Mouse (Mus musculus) MEL (cell line): ENCODE data around the gene Slc35f6. TPM values are rescaled to one million over a fixed set of nuclear protein-coding genes. Genes with fewer than 3 reads are reported as not detected.

ENCODE experiments used
- DNase-seq: peaks from one replicate; pipeline ENCODE4 v3.0.0; 2011; ENCODE audit warnings: low read depth, low spot score
- H3K27ac ChIP-seq: 2 replicates; pipeline ENCODE4 v1.5.1; 2012; ENCODE audit warnings: low read depth, mild to moderate bottlenecking, control low read depth, low read length, moderate library complexity; ENCODE audit not compliant: control insufficient read depth
- H3K27me3 ChIP-seq, 2 experiments: fragments of 150-350 bp in 1 of 2; sonication (generic) in 1 of 2; 2 replicates each; pipeline ENCODE4 v1.6.1; 2012; ENCODE audit warnings: low read length in 2 of 2, mild to moderate bottlenecking in 2 of 2, improper control_type of control experiment in 1 of 2, moderate library complexity in 1 of 2; ENCODE audit not compliant: insufficient read depth in 2 of 2, control insufficient read depth in 1 of 2
- H3K36me3 ChIP-seq, 2 experiments: 2 replicates each; pipeline ENCODE4 v1.6.1; 2012 to 2014; ENCODE audit warnings: low read length in 2 of 2, improper control_type of control experiment in 1 of 2, inconsistent platforms in 1 of 2, mild to moderate bottlenecking in 1 of 2; ENCODE audit not compliant: insufficient read depth in 2 of 2, control insufficient read depth in 1 of 2
- H3K4me1 ChIP-seq, 2 experiments: fragments of 150-350 bp in 1 of 2; sonication (generic) in 1 of 2; 2 replicates each; pipeline ENCODE4 v1.6.1; 2012; ENCODE audit warnings: low read length in 2 of 2, improper control_type of control experiment in 1 of 2, mild to moderate bottlenecking in 1 of 2; ENCODE audit not compliant: insufficient read depth in 2 of 2, control insufficient read depth in 1 of 2
- H3K4me3 ChIP-seq, 2 experiments: fragments of 150-350 bp in 1 of 2; sonication (generic) in 1 of 2; 2 replicates each; pipeline ENCODE4 v1.5.1; 2012; ENCODE audit warnings: low read depth in 2 of 2, low read length in 2 of 2, mild to moderate bottlenecking in 2 of 2, moderate library complexity in 2 of 2, control low read depth in 1 of 2, improper control_type of control experiment in 1 of 2; ENCODE audit not compliant: control insufficient read depth in 1 of 2, insufficient read depth in 1 of 2
- H3K79me2 ChIP-seq: 2 replicates; pipeline ENCODE4 v1.6.1; 2012; ENCODE audit warnings: mild to moderate bottlenecking, low read length, moderate library complexity; ENCODE audit not compliant: control insufficient read depth, poor library complexity, insufficient read depth
- H3K9ac ChIP-seq: 2 replicates; pipeline ENCODE4 v1.6.1; 2012; ENCODE audit warnings: low read depth, mild to moderate bottlenecking, control low read depth, low read length, moderate library complexity; ENCODE audit not compliant: control insufficient read depth, poor library complexity, severe bottlenecking
- H3K9me3 ChIP-seq: fragments of 150-350 bp; sonication (generic); replicated peaks from 2 replicates; pipeline ENCODE4 v1.6.1; 2012; ENCODE audit warnings: mild to moderate bottlenecking, low read length, improper control_type of control experiment, moderate library complexity; ENCODE audit not compliant: insufficient read depth
- BHLHE40 ChIP-seq: IDR thresholded peaks from 2 replicates; pipeline ENCODE4 v1.6.1; 2012; ENCODE audit warnings: low read depth, mild to moderate bottlenecking, inconsistent platforms, low read length, improper control_type of control experiment, borderline replicate concordance
- CHD1 ChIP-seq: IDR thresholded peaks from 2 replicates; pipeline ENCODE4 v1.6.1; 2012; ENCODE audit warnings: low read depth, mild to moderate bottlenecking, inconsistent platforms, low read length, improper control_type of control experiment
- CHD2 ChIP-seq: IDR thresholded peaks from 2 replicates; pipeline ENCODE4 v1.6.1; 2011; ENCODE audit warnings: low read length, improper control_type of control experiment
- ELF1 ChIP-seq: IDR thresholded peaks from 2 replicates; pipeline ENCODE4 v1.6.1; 2014; ENCODE audit warnings: low read depth, mild to moderate bottlenecking, inconsistent platforms, low read length, improper control_type of control experiment, moderate library complexity
- EP300 ChIP-seq, 2 experiments: IDR thresholded peaks; 2 replicates each; pipeline ENCODE4 v1.6.1; 2011; ENCODE audit warnings: improper control_type of control experiment in 2 of 2, low read length in 2 of 2, low read depth in 1 of 2, mild to moderate bottlenecking in 1 of 2
- GATA1 ChIP-seq: IDR thresholded peaks from 2 replicates; pipeline ENCODE4 v1.6.1; 2011; ENCODE audit warnings: low read depth, low read length, improper control_type of control experiment
- HCFC1 ChIP-seq: IDR thresholded peaks from 2 replicates; pipeline ENCODE4 v1.6.1; 2012; ENCODE audit warnings: low read depth, mild to moderate bottlenecking, inconsistent platforms, low read length, improper control_type of control experiment, moderate library complexity
- JUND ChIP-seq: IDR thresholded peaks from 2 replicates; pipeline ENCODE4 v1.6.1; 2011; ENCODE audit warnings: low read depth, mild to moderate bottlenecking, improper control_type of control experiment, low read length
- KAT2A ChIP-seq: conservative IDR thresholded peaks from 2 replicates; pipeline ENCODE4 v1.6.1; 2012; ENCODE audit warnings: low read depth, low read length, improper control_type of control experiment, inconsistent platforms
- MAFK ChIP-seq: IDR thresholded peaks from 2 replicates; pipeline ENCODE4 v1.6.1; 2011; ENCODE audit warnings: low read depth, mild to moderate bottlenecking, low read length, improper control_type of control experiment, borderline replicate concordance
- MAX ChIP-seq: IDR thresholded peaks from 2 replicates; pipeline ENCODE4 v1.6.1; 2011; ENCODE audit warnings: low read length, improper control_type of control experiment
- MEF2A ChIP-seq: IDR thresholded peaks from 2 replicates; pipeline ENCODE4 v1.6.1; 2014; ENCODE audit warnings: low read depth, mild to moderate bottlenecking, inconsistent platforms, low read length, improper control_type of control experiment; ENCODE audit not compliant: poor library complexity, insufficient replicate concordance, severe bottlenecking; ENCODE audit errors: extremely low read depth
- MXI1 ChIP-seq: IDR thresholded peaks from 2 replicates; pipeline ENCODE4 v1.6.1; 2011; ENCODE audit warnings: mild to moderate bottlenecking, low read depth, low read length, improper control_type of control experiment
- MYB ChIP-seq: IDR thresholded peaks from 2 replicates; pipeline ENCODE4 v1.6.1; 2011; ENCODE audit warnings: mild to moderate bottlenecking, low read depth, low read length, improper control_type of control experiment
- NELFE ChIP-seq: IDR thresholded peaks from 2 replicates; pipeline ENCODE4 v1.6.1; 2011; ENCODE audit warnings: low read depth, low read length, improper control_type of control experiment
- POLR2A ChIP-seq, 2 experiments: IDR thresholded peaks; 2 replicates each; pipeline ENCODE4 v1.6.1; 2011 to 2012; ENCODE audit warnings: low read length in 2 of 2, mild to moderate bottlenecking in 2 of 2, control low read depth in 1 of 2, improper control_type of control experiment in 1 of 2, low read depth in 1 of 2, moderate library complexity in 1 of 2; ENCODE audit not compliant: control insufficient read depth in 1 of 2, insufficient read depth in 1 of 2, poor library complexity in 1 of 2
- POLR2AphosphoS2 ChIP-seq: IDR thresholded peaks from 2 replicates; pipeline ENCODE4 v1.6.1; 2011; ENCODE audit warnings: low read length, improper control_type of control experiment
- POLR2AphosphoS5 ChIP-seq: IDR thresholded peaks from 2 replicates; pipeline ENCODE4 v1.6.1; 2012; ENCODE audit warnings: low read depth, borderline replicate concordance, mild to moderate bottlenecking, inconsistent platforms, low read length, moderate library complexity, mixed read lengths
- RCOR1 ChIP-seq: IDR thresholded peaks from 2 replicates; pipeline ENCODE4 v1.6.1; 2012; ENCODE audit warnings: low read depth, mild to moderate bottlenecking, inconsistent platforms, low read length, improper control_type of control experiment
- SMC3 ChIP-seq: IDR thresholded peaks from 2 replicates; pipeline ENCODE4 v1.6.1; 2011; ENCODE audit warnings: low read depth, low read length, improper control_type of control experiment
- TAL1 ChIP-seq: IDR thresholded peaks from 2 replicates; pipeline ENCODE4 v1.6.1; 2012; ENCODE audit warnings: mild to moderate bottlenecking, inconsistent platforms, low read length, moderate library complexity, mixed read lengths
- UBTF ChIP-seq: IDR thresholded peaks from 2 replicates; pipeline ENCODE4 v1.6.1; 2012; ENCODE audit warnings: low read depth, mild to moderate bottlenecking, inconsistent platforms, low read length, improper control_type of control experiment, moderate library complexity, borderline replicate concordance; ENCODE audit not compliant: insufficient read depth
- USF2 ChIP-seq, 2 experiments: IDR thresholded peaks; 2 replicates each; pipeline ENCODE4 v1.6.1; 2011 to 2012; ENCODE audit warnings: improper control_type of control experiment in 2 of 2, low read length in 2 of 2, borderline replicate concordance in 1 of 2, inconsistent platforms in 1 of 2, low read depth in 1 of 2, mild to moderate bottlenecking in 1 of 2; ENCODE audit not compliant: insufficient read depth in 1 of 2
- ZC3H11A ChIP-seq: IDR thresholded peaks from 2 replicates; pipeline ENCODE4 v1.6.1; 2012; ENCODE audit warnings: low read depth, mild to moderate bottlenecking, inconsistent platforms, low read length, improper control_type of control experiment
- ZKSCAN1 ChIP-seq: IDR thresholded peaks from 2 replicates; pipeline ENCODE4 v1.6.1; 2012; ENCODE audit warnings: low read depth, mild to moderate bottlenecking, inconsistent platforms, low read length, improper control_type of control experiment, moderate library complexity
- ZMIZ1 ChIP-seq: IDR thresholded peaks from 2 replicates; pipeline ENCODE4 v1.6.1; 2012; ENCODE audit warnings: low read depth, mild to moderate bottlenecking, inconsistent platforms, low read length, improper control_type of control experiment, moderate library complexity
- polyA plus RNA-seq, 2 experiments: library from polyadenylated mRNA; stranded (reverse) in 1 of 2; unstranded in 1 of 2; fragments of >175 nt in 1 of 2; fragments of >200 nt in 1 of 2; gene quantifications; 2 replicates each; pipeline versions ENCODE4 v1.2.1 to v1.2.4; 2012; ENCODE audit warnings: low replicate concordance in 2 of 2, low read depth in 1 of 2; ENCODE audit not compliant: insufficient read length in 2 of 2, insufficient read depth in 1 of 2, missing spikeins in 1 of 2
- total RNA-seq: library from RNA; depleted of rRNA; stranded (reverse); fragments of 300-350 nt; gene quantifications from 2 replicates; pipeline ENCODE4 v1.2.3, GENCODE M21; 2012

The Slc35f6 gene
- total and polyA plus RNA-seq, 3 experiments: 18.0 to 32.4 TPM; not detected in 1

- TF ChIP-seq ZKSCAN1 (no peak), TAL1 (peak; percentile 73), MEF2A (no peak), USF2 (IDR thresholded peaks at IDR 0.05; ENCODE audit: borderline replicate concordance in 1 of 2, insufficient read depth in 1 of 2, low read depth in 1 of 2, low read length in 2 of 2) (no peak), GATA1 (peak; percentile 31; the same call in 1 of the 2 replicates), MYB (no peak), POLR2A (IDR thresholded peaks at IDR 0.05; ENCODE audit: control insufficient read depth in 1 of 2, insufficient read depth in 1 of 2, low read depth in 1 of 2, low read length in 2 of 2, poor library complexity in 1 of 2) (peak in 1 of 2 experiments; percentile 56; a peak in 1 of 4 replicates), EP300 (IDR thresholded peaks at IDR 0.05; ENCODE audit: low read depth in 1 of 2, low read length in 2 of 2) (peak; percentile 57 to 72; a peak in 3 of 4 replicates), HCFC1 (peak; percentile 69; the same call in 1 of the 2 replicates), MAX (no peak), CHD2 (peak; percentile 53), UBTF (no peak), ZMIZ1 (peak; percentile 17; the same call in 1 of the 2 replicates), POLR2AphosphoS2 (no peak; the same call in 1 of the 2 replicates), BHLHE40 (0 out of 2 replicates have a peak, but pooled peaks have one; percentile 58), MXI1 (no peak), JUND (no peak), ELF1 (peak; percentile 85), POLR2AphosphoS5 (0 out of 2 replicates have a peak, but pooled peaks have one; percentile 19), SMC3 (no peak), CHD1 (no peak), RCOR1 (peak; percentile 99), MAFK (no peak)
Observed at GRCm38 (mm10) chr5:30665360-30665759, 17.6 kb downstream of the Slc35f6 start (continued).

DNA sequence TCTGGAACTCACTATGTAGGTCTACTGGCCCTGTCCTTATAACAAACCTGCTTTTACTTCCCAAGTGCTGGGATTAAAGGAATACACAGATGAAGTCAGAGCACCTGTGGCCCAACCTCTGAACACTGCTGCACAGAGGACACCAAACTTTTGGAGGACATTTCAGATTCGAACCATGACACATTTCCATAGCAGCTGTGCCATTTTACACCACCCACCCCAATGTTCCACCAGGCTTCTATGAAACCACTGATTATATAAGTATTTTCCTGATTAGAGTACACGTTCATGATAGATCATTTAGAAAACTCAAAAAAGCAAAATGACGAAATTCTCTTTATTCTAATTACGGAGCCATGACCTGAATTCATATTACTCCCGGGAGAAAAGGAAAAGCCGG is 18.2 kb downstream of the Slc35f6 start:
- Histone ChIP-seq H3K79me2 (peaks cover 38% of the 10 kb centered on the region), H3K36me3 (peaks cover 18 to 28% of the 10 kb centered on the region in 2 experiments)
- no peak for DNase-seq
- TF ChIP-seq RCOR1: 0 out of 2 replicates have a peak, but pooled peaks have one; percentile 13
- TF ChIP-seq ZKSCAN1: 0 out of 2 replicates have a peak, but pooled peaks have one; percentile 23
- TF ChIP-seq ZC3H11A: no peak
- peak; percentile 34; the same call in 1 of the 2 replicates for TF ChIP-seq KAT2A
- no peak for TF ChIP-seq POLR2AphosphoS5
- no peak for TF ChIP-seq NELFE
- no peak for TF ChIP-seq SMC3
- TF ChIP-seq, all 39 proteins: peak for 3
- Histone ChIP-seq H3K4me1 (peaks cover 15 to 26% of the 10 kb centered on the region in 2 experiments), H3K4me3 (peak overlapping the region; percentile 58 to 71), H3K9me3 (no peaks in the 10 kb centered on the region), H3K9ac (peak overlapping the region; percentile 79), H3K27me3 (no peaks in the 10 kb centered on the region), H3K27ac (peak overlapping the region; percentile 98)
